Mouse (Mus musculus) MEL (cell line): ENCODE data around the gene Cbr1. TPM values are rescaled to one million over a fixed set of nuclear protein-coding genes. Genes with fewer than 3 reads are reported as not detected.
A peak's percentile ranks its signal among the peaks of the same experiment; 100 is the strongest.

Experiments
- DNase-seq: peaks from one replicate; pipeline ENCODE4 v3.0.0; 2011; ENCODE audit warnings: low read depth, low spot score
- H3K27ac ChIP-seq: 2 replicates; pipeline ENCODE4 v1.5.1; 2012; ENCODE audit warnings: low read depth, mild to moderate bottlenecking, control low read depth, low read length, moderate library complexity; ENCODE audit not compliant: control insufficient read depth
- H3K27me3 ChIP-seq, 2 experiments: fragments of 150-350 bp in 1 of 2; sonication (generic) in 1 of 2; 2 replicates each; pipeline ENCODE4 v1.6.1; 2012; ENCODE audit warnings: low read length in 2 of 2, mild to moderate bottlenecking in 2 of 2, improper control_type of control experiment in 1 of 2, moderate library complexity in 1 of 2; ENCODE audit not compliant: insufficient read depth in 2 of 2, control insufficient read depth in 1 of 2
- H3K36me3 ChIP-seq, 2 experiments: 2 replicates each; pipeline ENCODE4 v1.6.1; 2012 to 2014; ENCODE audit warnings: low read length in 2 of 2, improper control_type of control experiment in 1 of 2, inconsistent platforms in 1 of 2, mild to moderate bottlenecking in 1 of 2; ENCODE audit not compliant: insufficient read depth in 2 of 2, control insufficient read depth in 1 of 2
- H3K4me1 ChIP-seq, 2 experiments: fragments of 150-350 bp in 1 of 2; sonication (generic) in 1 of 2; 2 replicates each; pipeline ENCODE4 v1.6.1; 2012; ENCODE audit warnings: low read length in 2 of 2, improper control_type of control experiment in 1 of 2, mild to moderate bottlenecking in 1 of 2; ENCODE audit not compliant: insufficient read depth in 2 of 2, control insufficient read depth in 1 of 2
- H3K4me3 ChIP-seq, 2 experiments: fragments of 150-350 bp in 1 of 2; sonication (generic) in 1 of 2; 2 replicates each; pipeline ENCODE4 v1.5.1; 2012; ENCODE audit warnings: low read depth in 2 of 2, low read length in 2 of 2, mild to moderate bottlenecking in 2 of 2, moderate library complexity in 2 of 2, control low read depth in 1 of 2, improper control_type of control experiment in 1 of 2; ENCODE audit not compliant: control insufficient read depth in 1 of 2, insufficient read depth in 1 of 2
- H3K79me2 ChIP-seq: 2 replicates; pipeline ENCODE4 v1.6.1; 2012; ENCODE audit warnings: mild to moderate bottlenecking, low read length, moderate library complexity; ENCODE audit not compliant: control insufficient read depth, poor library complexity, insufficient read depth
- H3K9ac ChIP-seq: 2 replicates; pipeline ENCODE4 v1.6.1; 2012; ENCODE audit warnings: low read depth, mild to moderate bottlenecking, control low read depth, low read length, moderate library complexity; ENCODE audit not compliant: control insufficient read depth, poor library complexity, severe bottlenecking
- H3K9me3 ChIP-seq: fragments of 150-350 bp; sonication (generic); replicated peaks from 2 replicates; pipeline ENCODE4 v1.6.1; 2012; ENCODE audit warnings: mild to moderate bottlenecking, low read length, improper control_type of control experiment, moderate library complexity; ENCODE audit not compliant: insufficient read depth
- EP300 ChIP-seq, 2 experiments: IDR thresholded peaks; 2 replicates each; pipeline ENCODE4 v1.6.1; 2011; ENCODE audit warnings: improper control_type of control experiment in 2 of 2, low read length in 2 of 2, low read depth in 1 of 2, mild to moderate bottlenecking in 1 of 2
- MAZ ChIP-seq: IDR thresholded peaks from 2 replicates; pipeline ENCODE4 v1.6.1; 2012; ENCODE audit warnings: low read depth, mild to moderate bottlenecking, inconsistent platforms, low read length, improper control_type of control experiment
- MEF2A ChIP-seq: IDR thresholded peaks from 2 replicates; pipeline ENCODE4 v1.6.1; 2014; ENCODE audit warnings: low read depth, mild to moderate bottlenecking, inconsistent platforms, low read length, improper control_type of control experiment; ENCODE audit not compliant: poor library complexity, insufficient replicate concordance, severe bottlenecking; ENCODE audit errors: extremely low read depth
- MYB ChIP-seq: IDR thresholded peaks from 2 replicates; pipeline ENCODE4 v1.6.1; 2011; ENCODE audit warnings: mild to moderate bottlenecking, low read depth, low read length, improper control_type of control experiment
- TCF12 ChIP-seq: IDR thresholded peaks from 2 replicates; pipeline ENCODE4 v1.6.1; 2014; ENCODE audit warnings: low read depth, mild to moderate bottlenecking, inconsistent platforms, low read length, improper control_type of control experiment, moderate library complexity
- ZMIZ1 ChIP-seq: IDR thresholded peaks from 2 replicates; pipeline ENCODE4 v1.6.1; 2012; ENCODE audit warnings: low read depth, mild to moderate bottlenecking, inconsistent platforms, low read length, improper control_type of control experiment, moderate library complexity
- polyA plus RNA-seq, 2 experiments: library from polyadenylated mRNA; stranded (reverse) in 1 of 2; unstranded in 1 of 2; fragments of >175 nt in 1 of 2; fragments of >200 nt in 1 of 2; gene quantifications; 2 replicates each; pipeline versions ENCODE4 v1.2.1 to v1.2.4; 2012; ENCODE audit warnings: low replicate concordance in 2 of 2, low read depth in 1 of 2; ENCODE audit not compliant: insufficient read length in 2 of 2, insufficient read depth in 1 of 2, missing spikeins in 1 of 2
- total RNA-seq: library from RNA; depleted of rRNA; stranded (reverse); fragments of 300-350 nt; gene quantifications from 2 replicates; pipeline ENCODE4 v1.2.3, GENCODE M21; 2012; rRNA removed

The Cbr1 gene
- total and polyA plus RNA-seq, 3 experiments: 63.0 to 140 TPM; not detected in 1

- H3K9me3 ChIP-seq: no peaks in the 10 kb centered on the region
- no peak overlapping the region; the same call in 1 of the 2 replicates for H3K27ac ChIP-seq
- H3K36me3 ChIP-seq: peaks cover 0 to 5% of the 10 kb centered on the region in 2 experiments; a peak in 2 of 4 replicates
- H3K4me1 ChIP-seq: peaks cover 4 to 11% of the 10 kb centered on the region in 2 experiments
- H3K27me3 ChIP-seq: no peaks in the 10 kb centered on the region; a peak in 1 of 4 replicates
- no peak overlapping the region for H3K4me3 ChIP-seq
- DNase-seq: peak; percentile 36
- H3K9ac ChIP-seq: no peak overlapping the region
- no peaks in the 10 kb centered on the region for H3K79me2 ChIP-seq
- TF ChIP-seq EP300 (IDR thresholded peaks at IDR 0.05; ENCODE audit: low read depth in 1 of 2, low read length in 2 of 2) (peak; percentile 38 to 49; a peak in 2 of 4 replicates), MAZ (peak; percentile 49; the same call in 1 of the 2 replicates), MEF2A (peak; percentile 84; the same call in 1 of the 2 replicates), TCF12 (peak; percentile 51; the same call in 1 of the 2 replicates), ZMIZ1 (no peak), MYB (peak; percentile 50; the same call in 1 of the 2 replicates)
- TF ChIP-seq, all 39 proteins: peak for 5
Observed at GRCm38 (mm10) chr16:93648441-93649183, 43.0 kb downstream of the Cbr1 start.

Other genes with a start within 250 kb of the Cbr1 start
- gene Setd4, start 1.8 kb upstream of the Cbr1 start, total RNA-seq: 17.7 and 19.1 TPM in 2 replicates
- gene Setd4, start 1.8 kb upstream of the Cbr1 start, polyA plus RNA-seq: 10 to 100 TPM in 1 of 2 experiments, not detected in 1; 14.1 TPM
- gene Gm5678, start 22.2 kb downstream of the Cbr1 start, total RNA-seq: not detected in 2 replicates
- 1 to 10 TPM in 1 of 2 experiments, not detected in 1; 4.6 TPM for gene Gm5678, start 22.2 kb downstream of the Cbr1 start, polyA plus RNA-seq
- gene Cbr3, start 77.4 kb downstream of the Cbr1 start, total RNA-seq: not detected in 2 replicates
- not detected for gene Cbr3, start 77.4 kb downstream of the Cbr1 start, polyA plus RNA-seq
- 5.8 TPM in 2 replicates for gene Dop1b, start 106.1 kb downstream of the Cbr1 start, total RNA-seq
- 10 to 100 TPM in 1 of 2 experiments, not detected in 1; 11.3 TPM for gene Dop1b, start 106.1 kb downstream of the Cbr1 start, polyA plus RNA-seq
- gene Morc3, start 226.3 kb downstream of the Cbr1 start, total RNA-seq: 35.1 and 39.1 TPM in 2 replicates
- 100 to 1,000 TPM in 1 of 2 experiments, 10 to 100 TPM in 1; 23.3 to 276 TPM for gene Morc3, start 226.3 kb downstream of the Cbr1 start, polyA plus RNA-seq